17 mouse cellular contexts compared by ENCODE assay signal in the genomic region with DNA sequence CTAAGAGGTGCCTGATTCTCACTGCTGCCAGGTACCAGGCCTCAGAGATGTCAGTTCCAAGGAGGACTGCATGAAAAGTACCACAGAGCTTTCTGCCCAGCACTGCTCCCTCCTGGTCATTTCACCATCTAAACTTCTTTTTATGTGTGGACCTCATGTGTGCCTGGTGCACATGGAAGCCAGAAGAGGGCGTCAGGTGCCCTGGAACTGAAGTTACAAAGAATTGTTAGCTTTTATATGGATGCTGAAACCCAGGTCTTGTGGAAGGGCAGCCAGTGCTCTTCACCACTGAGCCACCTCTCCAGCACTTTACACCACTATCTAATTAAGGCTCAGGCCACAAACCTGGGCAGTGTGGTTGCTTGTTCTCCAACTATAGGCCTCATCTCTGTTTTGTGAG. TPM values are rescaled to one million over a fixed set of nuclear protein-coding genes. Genes with fewer than 3 reads are reported as not detected.
DNase-seq lines count a peak whose midpoint lies in the region; ATAC-seq and TF ChIP-seq lines count a peak whose summit lies in the region.
"Had no signal": no experiment of that assay in that cellular context is flagged by ENCODE, and none has a peak within 500 bp of the region (broad histone marks: within the 10 kb centered on the region; RNA-seq: fewer than 3 reads in every experiment).

No protein-coding gene starts in this region.

- no peak overlapping the region for H3K4me3 ChIP-seq in heart, postnatal 0 days (ENCODE audit: low read depth, low read length)
- H3K4me3 ChIP-seq in lung, embryonic 14.5 days (ENCODE audit: low read depth, low read length) = no peak overlapping the region
- H3K4me3 ChIP-seq in small intestine, adult 2 months (ENCODE audit: low read depth, low read length) = no peak overlapping the region
- no peak overlapping the region for H3K4me3 ChIP-seq in forebrain, embryonic 13.5 days
- H3K4me3 ChIP-seq: forebrain, embryonic 15.5 days; limb, embryonic 13.5 days; midbrain, embryonic 15.5 days; neural tube, embryonic 12.5 days; stomach, embryonic 15.5 days had no signal

- H3K36me3 ChIP-seq in heart, postnatal 0 days (replicated peaks; ENCODE audit: control insufficient read depth, insufficient read depth, low read length) = peaks cover 15% of the 10 kb centered on the region
- 0 out of 2 replicates have a peak, but pooled peaks cover 3% of the 10 kb centered on the region for H3K36me3 ChIP-seq in lung, embryonic 14.5 days (ENCODE audit: insufficient read depth)
- peaks cover 4% of the 10 kb centered on the region; the same call in 1 of the 2 replicates for H3K36me3 ChIP-seq in small intestine, adult 2 months (ENCODE audit: control insufficient read depth, insufficient read depth, low read length)
- peaks cover 10% of the 10 kb centered on the region for H3K36me3 ChIP-seq in forebrain, embryonic 13.5 days (ENCODE audit: poor library complexity, severe bottlenecking)
- H3K36me3 ChIP-seq: forebrain, embryonic 15.5 days; stomach, embryonic 15.5 days had no signal

- H3K4me1 ChIP-seq in heart, postnatal 0 days (ENCODE audit: control insufficient read depth, insufficient read depth) = no peaks in the 10 kb centered on the region
- H3K4me1 ChIP-seq in lung, embryonic 14.5 days (ENCODE audit: insufficient read depth) = 0 out of 2 replicates have a peak, but pooled peaks cover 3% of the 10 kb centered on the region
- H3K4me1 ChIP-seq in small intestine, adult 2 months (ENCODE audit: control insufficient read depth, insufficient read depth, insufficient read length, low read length) = no peaks in the 10 kb centered on the region
- H3K4me1 ChIP-seq in forebrain, embryonic 13.5 days = no peaks in the 10 kb centered on the region
- H3K4me1 ChIP-seq: forebrain, embryonic 15.5 days; midbrain, embryonic 15.5 days; stomach, embryonic 15.5 days had no signal

- H3K27me3 ChIP-seq in heart, postnatal 0 days (ENCODE audit: control insufficient read depth, insufficient read depth, low read length) = no peaks in the 10 kb centered on the region
- no peaks in the 10 kb centered on the region for H3K27me3 ChIP-seq in lung, embryonic 14.5 days (ENCODE audit: insufficient read depth, low read length)
- H3K27me3 ChIP-seq in small intestine, adult 2 months (ENCODE audit: control insufficient read depth, insufficient read depth, low read length) = no peaks in the 10 kb centered on the region
- no peaks in the 10 kb centered on the region for H3K27me3 ChIP-seq in forebrain, embryonic 13.5 days
- H3K27me3 ChIP-seq: forebrain, embryonic 15.5 days; limb, embryonic 13.5 days; midbrain, embryonic 15.5 days; neural tube, embryonic 12.5 days; stomach, embryonic 15.5 days had no signal

- no peak overlapping the region for H3K9ac ChIP-seq in heart, postnatal 0 days (replicated peaks; ENCODE audit: low read depth, low read length)
- H3K9ac ChIP-seq in lung, embryonic 14.5 days = no peak overlapping the region
- H3K9ac ChIP-seq in forebrain, embryonic 13.5 days = no peak overlapping the region
- H3K9ac ChIP-seq: forebrain, embryonic 15.5 days; limb, embryonic 13.5 days; midbrain, embryonic 15.5 days; neural tube, embryonic 12.5 days; stomach, embryonic 15.5 days had no signal

- no peaks in the 10 kb centered on the region for H3K9me3 ChIP-seq in heart, postnatal 0 days (replicated peaks; ENCODE audit: control insufficient read depth, low read length)
- no peaks in the 10 kb centered on the region for H3K9me3 ChIP-seq in lung, embryonic 14.5 days (ENCODE audit: low read depth, low read length)
- H3K9me3 ChIP-seq in forebrain, embryonic 13.5 days (replicated peaks) = no peaks in the 10 kb centered on the region
- H3K9me3 ChIP-seq: forebrain, embryonic 15.5 days; limb, embryonic 13.5 days; midbrain, embryonic 15.5 days; neural tube, embryonic 12.5 days; stomach, embryonic 15.5 days had no signal

- peak; percentile 22; the same call in 1 of the 2 replicates for TF ChIP-seq CTCF in heart, postnatal 0 days (IDR thresholded peaks at IDR 0.05; ENCODE audit: low read depth)
- peak; percentile 36; the same call in 1 of the 2 replicates for TF ChIP-seq CTCF in lung, embryonic 14.5 days (IDR thresholded peaks at IDR 0.05; ENCODE audit: low read depth)
- peak; percentile 9; the same call in 1 of the 2 replicates for TF ChIP-seq CTCF in small intestine, adult 2 months (IDR thresholded peaks at IDR 0.05; ENCODE audit: extremely low read depth, insufficient read length, insufficient replicate concordance, low read depth, low read length)

- no peak for ATAC-seq in heart, postnatal 0 days (ENCODE audit: insufficient read depth, low read depth)
- no peak for ATAC-seq in lung, embryonic 14.5 days (ENCODE audit: insufficient read depth)
- no peak for ATAC-seq in forebrain, embryonic 13.5 days
- ATAC-seq: CD4-positive, CD25-positive, alpha-beta regulatory T cell, adult 4 months; forebrain, embryonic 15.5 days; inflammation-experienced regulatory T-cells, adult 6 months; midbrain, embryonic 15.5 days had no signal

- 58% methylated on average over 1 of the region's 1 CpGs for WGBS in heart, postnatal 0 days
- 46% methylated on average over 1 of the region's 1 CpGs for WGBS in lung, embryonic 14.5 days
- WGBS in small intestine, adult 2 months = 69% methylated on average over 1 of the region's 1 CpGs
- WGBS in forebrain, embryonic 13.5 days = 19% methylated on average over 1 of the region's 1 CpGs

- TF ChIP-seq POLR2A in small intestine, adult 2 months (IDR thresholded peaks at IDR 0.05; ENCODE audit: low read depth, low read length) = no peak

- no peak overlapping the region for H3K27ac ChIP-seq in heart, postnatal 0 days (ENCODE audit: low read depth)
- no peak overlapping the region for H3K27ac ChIP-seq in lung, embryonic 14.5 days (ENCODE audit: low read depth)
- H3K27ac ChIP-seq in small intestine, adult 2 months (ENCODE audit: insufficient read depth, low read depth, low read length) = no peak overlapping the region
- H3K27ac ChIP-seq in forebrain, embryonic 13.5 days = no peak overlapping the region
- H3K27ac ChIP-seq: forebrain, embryonic 15.5 days; limb, embryonic 13.5 days; midbrain, embryonic 15.5 days; neural tube, embryonic 12.5 days; stomach, embryonic 15.5 days had no signal

- H3K4me2 ChIP-seq in heart, postnatal 0 days (ENCODE audit: low read depth, low read length) = no peak overlapping the region
- no peak overlapping the region for H3K4me2 ChIP-seq in lung, embryonic 14.5 days
- H3K4me2 ChIP-seq in forebrain, embryonic 13.5 days = no peak overlapping the region
- H3K4me2 ChIP-seq: forebrain, embryonic 15.5 days; limb, embryonic 13.5 days; midbrain, embryonic 15.5 days; neural tube, embryonic 12.5 days; stomach, embryonic 15.5 days had no signal

- intact Hi-C loops in heart, postnatal 36 days (cut with DNase I) = no loop called here

- no peak for TF ChIP-seq EP300 in heart, postnatal 0 days (IDR thresholded peaks at IDR 0.05; ENCODE audit: low read depth)

- no peak for DNase-seq in heart, postnatal 0 days (ENCODE audit: low spot score)
- no peak for DNase-seq in heart, postnatal 36 days
- peak; percentile 44 for DNase-seq in lung, embryonic 14.5 days
- DNase-seq in lung, postnatal 10 days = no peak
- peak; percentile 40 for DNase-seq in ES-CJ7 (ENCODE audit: low read depth, low spot score)
- DNase-seq: adrenal gland, postnatal 10 days; cerebellum, postnatal 25 days; thymus, postnatal 25 days had no signal

RNA-seq across cellular contexts. Expression of a gene that starts 27.7 kb away (rescaled TPM):
- 0.43 and 2.2 TPM in 2 replicates for total RNA-seq in heart, postnatal 0 days (2014; rRNA removed; ENCODE audit: low replicate concordance)
- polyA plus RNA-seq in heart, postnatal 0 days (2015; fragmentation: Nextera tagmentation; extraction: Ambion mirVana) = 7.5 and 8.5 TPM in 2 replicates
- 1 to 10 TPM; 5.2 to 5.4 TPM for total RNA-seq in heart, postnatal 36 days (2021)
- polyA plus RNA-seq in lung, embryonic 14.5 days (2014; fragmentation: Nextera tagmentation; extraction: Ambion mirVana) = 16.2 and 17.6 TPM in 2 replicates
- 4.6 and 10.6 TPM in 2 replicates for polyA plus RNA-seq in small intestine, adult 2 months (2012; rRNA removed)
- polyA plus RNA-seq in forebrain, embryonic 13.5 days (2015; fragmentation: Nextera tagmentation; extraction: Ambion mirVana) = 14.5 and 14.8 TPM in 2 replicates

RNA-seq across cellular contexts. Expression of a gene that starts 27.9 kb away (rescaled TPM):
- 0.42 and 1.6 TPM in 2 replicates for total RNA-seq in heart, postnatal 0 days (2014; rRNA removed; ENCODE audit: low replicate concordance)
- polyA plus RNA-seq in heart, postnatal 0 days (2015; fragmentation: Nextera tagmentation; extraction: Ambion mirVana) = 0.94 and 1.2 TPM in 2 replicates
- total RNA-seq in heart, postnatal 36 days (2021) = 1 to 10 TPM; 3.6 to 4.6 TPM
- polyA plus RNA-seq in lung, embryonic 14.5 days (2014; fragmentation: Nextera tagmentation; extraction: Ambion mirVana) = 4.2 and 4.8 TPM in 2 replicates
- polyA plus RNA-seq in small intestine, adult 2 months (2012; rRNA removed) = 4.9 TPM in 2 replicates
- 3.6 TPM in 2 replicates for polyA plus RNA-seq in forebrain, embryonic 13.5 days (2015; fragmentation: Nextera tagmentation; extraction: Ambion mirVana)

RNA-seq across cellular contexts. Expression of a gene that starts 44.2 kb away (rescaled TPM):
- total RNA-seq in heart, postnatal 0 days (2014; rRNA removed; ENCODE audit: low replicate concordance) = 160 and 168 TPM in 2 replicates
- 155 and 158 TPM in 2 replicates for polyA plus RNA-seq in heart, postnatal 0 days (2015; fragmentation: Nextera tagmentation; extraction: Ambion mirVana)
- total RNA-seq in heart, postnatal 36 days (2021) = 100 to 1,000 TPM; 130 to 150 TPM
- polyA plus RNA-seq in lung, embryonic 14.5 days (2014; fragmentation: Nextera tagmentation; extraction: Ambion mirVana) = 89.4 and 97.0 TPM in 2 replicates
- polyA plus RNA-seq in small intestine, adult 2 months (2012; rRNA removed) = 127 and 214 TPM in 2 replicates
- 64.0 and 70.1 TPM in 2 replicates for polyA plus RNA-seq in forebrain, embryonic 13.5 days (2015; fragmentation: Nextera tagmentation; extraction: Ambion mirVana)

RNA-seq across cellular contexts. Expression of a gene that starts 44.6 kb away (rescaled TPM):
- total RNA-seq in heart, postnatal 0 days (2014; rRNA removed; ENCODE audit: low replicate concordance) = 12.7 and 14.7 TPM in 2 replicates
- 40.0 and 41.2 TPM in 2 replicates for polyA plus RNA-seq in heart, postnatal 0 days (2015; fragmentation: Nextera tagmentation; extraction: Ambion mirVana)
- 10 to 100 TPM; 41.0 to 42.8 TPM for total RNA-seq in heart, postnatal 36 days (2021)
- 18.7 and 21.5 TPM in 2 replicates for polyA plus RNA-seq in lung, embryonic 14.5 days (2014; fragmentation: Nextera tagmentation; extraction: Ambion mirVana)
- polyA plus RNA-seq in small intestine, adult 2 months (2012; rRNA removed) = 12.5 and 19.5 TPM in 2 replicates
- polyA plus RNA-seq in forebrain, embryonic 13.5 days (2015; fragmentation: Nextera tagmentation; extraction: Ambion mirVana) = 23.4 and 25.1 TPM in 2 replicates

Comparison
In these comparisons a context has a peak if more than half of its experiments do, and no peak if none do; other contexts are left out.
1. DNase-seq: peak in lung, embryonic 14.5 days (single experiment) and ES-CJ7 (single experiment); none in heart, postnatal 0 days (single experiment), heart, postnatal 36 days (0 of 2) and lung, postnatal 10 days (single experiment).
2. Peak in every context shown above with its lines, with median percentiles within 50 percentile points of each other: CTCF ChIP-seq.